Mouse (Mus musculus) ES-E14 (cell line): ENCODE data around the gene Map2k5.

ENCODE experiments used
- CHD2 ChIP-seq: IDR thresholded peaks from 2 replicates; pipeline ENCODE4 v1.6.1; 2014; ENCODE audit warnings: mild to moderate bottlenecking, low read depth, low read length, inconsistent platforms
- HCFC1 ChIP-seq: IDR thresholded peaks from 2 replicates; pipeline ENCODE4 v1.6.1; 2012; ENCODE audit warnings: low read length, inconsistent platforms, borderline replicate concordance; ENCODE audit not compliant: insufficient read depth
- MAFK ChIP-seq: IDR thresholded peaks from 2 replicates; pipeline ENCODE4 v1.6.1; 2014; ENCODE audit warnings: mild to moderate bottlenecking, low read depth, low read length, inconsistent platforms; ENCODE audit not compliant: insufficient read depth
- ZC3H11A ChIP-seq: IDR thresholded peaks from 2 replicates; pipeline ENCODE4 v1.6.1; 2012; ENCODE audit warnings: low read depth, mild to moderate bottlenecking, inconsistent platforms, low read length, borderline replicate concordance
- ZNF384 ChIP-seq: IDR thresholded peaks from 2 replicates; pipeline ENCODE4 v1.6.1; 2012; ENCODE audit warnings: low read depth, low read length, inconsistent platforms

GRCm38 (mm10) chr9:63391307-63391706, 13.6 kb upstream of the Map2k5 start:
- TF ChIP-seq ZC3H11A (no peak), HCFC1 (no peak), MAFK (no peak), ZNF384 (no peak), CHD2 (no peak)
